Mouse (Mus musculus) G1E (cell line): ENCODE measurements around the gene Spr.

ENCODE experiments used
- CTCF ChIP-seq: IDR thresholded peaks from 2 replicates; pipeline ENCODE4 v1.5.1; 2012; ENCODE audit warnings: low read depth, low read length, inconsistent platforms, mixed read lengths
- GATA1 ChIP-seq: IDR thresholded peaks from 2 replicates; pipeline ENCODE4 v1.6.1; 2012; ENCODE audit warnings: borderline replicate concordance, low read length, inconsistent platforms, mixed read lengths
- POLR2AphosphoS5 ChIP-seq: IDR thresholded peaks from 2 replicates; pipeline ENCODE4 v1.6.1; 2012; ENCODE audit warnings: low read depth, low read length, inconsistent platforms; ENCODE audit not compliant: insufficient replicate concordance
- TAL1 ChIP-seq: conservative IDR thresholded peaks from 2 replicates; pipeline ENCODE4 v1.6.1; 2012; ENCODE audit warnings: low read depth, low read length, inconsistent platforms, mixed read lengths

DNA sequence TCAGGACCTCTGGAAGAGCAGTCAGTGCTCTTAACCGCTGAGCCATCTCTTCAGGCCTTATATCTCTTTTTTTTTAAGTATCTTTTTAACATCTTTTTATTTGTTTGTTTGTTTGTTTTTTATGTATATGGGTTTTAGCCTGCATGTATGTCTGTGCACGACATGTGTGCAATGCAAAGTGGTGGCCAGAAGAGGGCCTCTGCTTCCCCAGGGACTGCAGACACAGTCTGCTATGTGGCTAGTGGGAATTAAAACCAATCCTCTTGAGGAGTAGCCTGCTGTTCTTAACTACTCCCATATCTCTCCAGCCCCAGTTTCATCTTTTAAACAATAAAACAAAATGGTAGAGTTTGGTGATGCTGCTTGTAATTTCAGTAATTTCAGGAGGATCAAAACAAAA lies 2.0 kb upstream of the Spr start:
- TF ChIP-seq CTCF (no peak), GATA1 (no peak), POLR2AphosphoS5 (no peak), TAL1 (no peak)
